Mouse (Mus musculus): ENCODE measurements around the gene Gucd1.
"Not testable (repeated sequence)": the region's sequence is repeated elsewhere in the genome, so short reads cannot be mapped to it uniquely, and the experiment has no call there.

Gene Gucd1

GRCm38 (mm10) chr10:75465781-75466550 is 51.8 kb downstream of the Gucd1 start:
- POLR2A ChIA-PET: interaction anchor here in 1 of 4 experiments (0.6 kb wide), 1 partner anchor 106 kb away, joined by 4 read pairs; no protein-coding TSS in a partner anchor
- CTCF ChIA-PET: interaction anchor here in 2 of 4 experiments (0.6 to 1.2 kb wide), 2 partner anchors 13 to 27 kb away, joined by 4 to 7 read pairs; no protein-coding TSS in a partner anchor

GRCm38 (mm10) chr10:75462728-75463127 is 55.0 kb downstream of the Gucd1 start:
- ChIA-PET CTCF (no interaction called here), POLR2A (no interaction called here)

GRCm38 (mm10) chr10:75458329-75458728 is 59.4 kb downstream of the Gucd1 start:
- CTCF ChIA-PET: no interaction called here
- POLR2A ChIA-PET: interaction anchor here in 2 of 4 experiments (0.7 to 1.0 kb wide), 2 partner anchors 9 to 113 kb away, joined by 3 to 5 read pairs; no protein-coding TSS in a partner anchor

GRCm38 (mm10) chr10:75457852-75458251 is 59.9 kb downstream of the Gucd1 start:
- ChIA-PET POLR2A (interaction anchor here in 3 of 4 experiments (0.6 to 1.0 kb wide), 3 partner anchors 8 to 351 kb away, joined by 3 to 6 read pairs (median 5); no protein-coding TSS in a partner anchor), CTCF (no interaction called here)

- POLR2A ChIA-PET: not testable (repeated sequence)
- CTCF ChIA-PET: interaction anchor here in 1 of 4 experiments (0.6 kb wide), 1 partner anchor 54 kb away, joined by 3 read pairs; no protein-coding TSS in a partner anchor
Observed at GRCm38 (mm10) chr10:75456061-75456831, 61.5 kb downstream of the Gucd1 start.

- ChIA-PET CTCF (no interaction called here), POLR2A (interaction anchor here in 1 of 4 experiments (0.8 kb wide), 1 partner anchor 158 kb away, joined by 7 read pairs; no protein-coding TSS in a partner anchor)
Observed at GRCm38 (mm10) chr10:75451036-75451786, 66.6 kb downstream of the Gucd1 start.

GRCm38 (mm10) chr10:75450331-75450730 is 67.4 kb downstream of the Gucd1 start:
- ChIA-PET CTCF (no interaction called here), POLR2A (interaction anchor here in 2 of 4 experiments (0.5 to 0.9 kb wide), 2 partner anchors 8 to 226 kb away, joined by 3 read pairs; no protein-coding TSS in a partner anchor)

GRCm38 (mm10) chr10:75448806-75449420 is 68.9 kb downstream of the Gucd1 start:
- POLR2A ChIA-PET: no interaction called here
- CTCF ChIA-PET: interaction anchor here in 1 of 4 experiments (0.7 kb wide), 1 partner anchor 9 kb away, joined by 3 read pairs; no protein-coding TSS in a partner anchor

GRCm38 (mm10) chr10:75447489-75447888 is 70.3 kb downstream of the Gucd1 start:
- ChIA-PET CTCF (interaction anchor here in 2 of 4 experiments (0.6 to 1.1 kb wide), 3 partner anchors 170 to 256 kb away, joined by 3 to 4 read pairs (median 4); no protein-coding TSS in a partner anchor), POLR2A (interaction anchor here in 1 of 4 experiments (0.6 to 1.1 kb wide), 4 partner anchors 17 to 187 kb away, joined by 3 to 5 read pairs (median 3); no protein-coding TSS in a partner anchor)

- ChIA-PET CTCF (interaction anchor here in 2 of 4 experiments (0.6 to 1.1 kb wide), 2 partner anchors 140 to 169 kb away, joined by 3 read pairs; no protein-coding TSS in a partner anchor), POLR2A (interaction anchor here in 1 of 4 experiments (0.9 to 1.1 kb wide), 2 partner anchors 171 to 186 kb away, joined by 3 read pairs; no protein-coding TSS in a partner anchor)
Observed at GRCm38 (mm10) chr10:75446501-75447083, 71.2 kb downstream of the Gucd1 start.

- POLR2A ChIA-PET: interaction anchor here in 2 of 4 experiments (0.6 to 0.8 kb wide), 2 partner anchors 67 to 230 kb away, joined by 3 to 7 read pairs; no protein-coding TSS in a partner anchor
- CTCF ChIA-PET: interaction anchor here in 2 of 4 experiments (0.7 to 1.3 kb wide), 4 partner anchors 128 to 597 kb away, joined by 3 to 4 read pairs (median 3); partner anchors contain the start of gene Adora2a (in 1 of the 2)
Observed at GRCm38 (mm10) chr10:75445030-75445429, 72.7 kb downstream of the Gucd1 start.

GRCm38 (mm10) chr10:75444111-75444826 is 73.5 kb downstream of the Gucd1 start:
- POLR2A ChIA-PET: interaction anchor here in 3 of 4 experiments (0.6 to 1.0 kb wide), 4 partner anchors 68 to 229 kb away, joined by 3 to 7 read pairs (median 4); no protein-coding TSS in a partner anchor
- CTCF ChIA-PET: interaction anchor here in 3 of 4 experiments (0.6 to 1.9 kb wide), 10 partner anchors 25 to 596 kb away, joined by 3 to 7 read pairs (median 4); partner anchors contain the start of genes Adora2a (in 1 of the 3) and Specc1l (in 1 of the 3)

- POLR2A ChIA-PET: interaction anchor here in 1 of 4 experiments (0.7 kb wide), 1 partner anchor 30 kb away, joined by 3 read pairs; no protein-coding TSS in a partner anchor
Observed at GRCm38 (mm10) chr10:75443017-75443416, 74.8 kb downstream of the Gucd1 start.

GRCm38 (mm10) chr10:75441800-75442199 is 76.0 kb downstream of the Gucd1 start:
- ChIA-PET POLR2A (no interaction called here), CTCF (interaction anchor here in 2 of 4 experiments (0.5 to 0.7 kb wide), 3 partner anchors 38 to 107 kb away, joined by 3 to 5 read pairs (median 3); no protein-coding TSS in a partner anchor)

More at GRCm38 (mm10) chr10:75443017-75443416, 74.8 kb downstream of the Gucd1 start:
- CTCF ChIA-PET: interaction anchor here in 2 of 4 experiments (0.9 to 1.9 kb wide), 5 partner anchors 24 to 292 kb away, joined by 3 to 4 read pairs (median 4); no protein-coding TSS in a partner anchor

- ChIA-PET CTCF (interaction anchor here (0.6 to 1.3 kb wide), 4 partner anchors 15 to 124 kb away, joined by 3 to 6 read pairs (median 4); partner anchors contain the start of gene Adora2a (in 2 of the 4)), POLR2A (no interaction called here)
Observed at GRCm38 (mm10) chr10:75440756-75441155, 77.0 kb downstream of the Gucd1 start.

- POLR2A ChIA-PET: interaction anchor here in 1 of 4 experiments (1.0 kb wide), 1 partner anchor 255 kb away, joined by 3 read pairs; no protein-coding TSS in a partner anchor
- CTCF ChIA-PET: interaction anchor here (0.5 to 3.2 kb wide), 19 partner anchors 9 to 596 kb away, joined by 3 to 16 read pairs (median 4); partner anchors contain the start of gene Adora2a (in 1 of the 4)
Observed at GRCm38 (mm10) chr10:75439211-75439811, 78.5 kb downstream of the Gucd1 start.
